Mouse (Mus musculus) heart, adult 2 months (tissue): ENCODE measurements around the gene Slc39a11.

Source experiments
- CTCF ChIP-seq: fragments of 200-600 bp; IDR thresholded peaks from 2 replicates; pipeline ENCODE4 v1.8.1; 2022; ENCODE audit warnings: antibody characterized with exemption, mild to moderate bottlenecking, moderate library complexity
- POLR2A ChIP-seq: fragments of 200-500 bp; IDR thresholded peaks from 2 replicates; pipeline ENCODE4 v1.6.1; 2011; ENCODE audit warnings: mild to moderate bottlenecking, low read depth, low read length, control low read depth; ENCODE audit not compliant: insufficient read depth

GRCm38 (mm10) chr11:113627785-113628184, 22.1 kb downstream of the Slc39a11 start:
- TF ChIP-seq CTCF (peak; percentile 52), POLR2A (no peak)
